ENCODE assay signal across 31 mouse cellular contexts in the genomic region with DNA sequence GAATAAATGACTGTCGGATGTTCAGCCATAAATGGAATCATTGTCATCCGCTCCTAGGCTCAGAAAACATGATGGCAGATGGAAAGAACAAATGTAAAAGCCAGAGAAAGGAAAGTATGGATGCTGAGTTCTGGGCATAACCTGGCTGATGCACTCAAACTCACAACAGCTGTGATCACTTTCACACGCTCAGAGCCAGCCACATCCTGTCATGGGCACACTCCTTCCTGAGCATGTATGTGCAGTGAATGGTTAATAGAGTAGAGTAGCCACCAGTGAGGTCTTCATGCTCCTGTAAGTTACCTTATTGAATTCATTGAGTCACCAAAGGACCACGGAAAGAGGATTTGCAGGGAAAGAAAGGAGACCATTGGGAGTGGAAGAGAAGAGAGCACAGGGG. TPM values are rescaled to one million over a fixed set of nuclear protein-coding genes. Genes with fewer than 3 reads are reported as not detected.
A peak's percentile ranks its signal among the peaks of the same experiment; 100 is the strongest.
DNase-seq lines count a peak whose midpoint lies in the region; ATAC-seq lines count a peak whose summit lies in the region.
"Had no signal": no experiment of that assay in that cellular context is flagged by ENCODE, and none has a peak within 500 bp of the region (broad histone marks: within the 10 kb centered on the region; RNA-seq: fewer than 3 reads in every experiment).

No protein-coding gene starts in this region.

- DNase-seq in naive thymus-derived CD4-positive, alpha-beta T cell, adult 2 months (ENCODE audit: low read depth): peak; percentile 58
- DNase-seq in thymus, postnatal 10 days (ENCODE audit: low spot score in 2 of 2): peak; percentile 69 to 71
- no peak for DNase-seq in adrenal gland, adult 2 months
- DNase-seq in left cerebral cortex, postnatal 36 days (ENCODE audit: low spot score in 2 of 2): no peak
- DNase-seq: adrenal gland, postnatal 10 days; cerebellum, adult 11 months; cerebellum, adult 9-11 months; embryo, embryonic 11 days; heart, postnatal 10 days; kidney, adult 9 months; kidney, postnatal 10 days; layer of hippocampus, adult 9-11 months; lung, embryonic 14.5 days; lung, postnatal 14 days; retina, postnatal 1 day; right cerebral cortex, postnatal 14 days had no signal

- H3K9me3 ChIP-seq in megakaryocyte, embryonic 14.5 days: no peaks in the 10 kb centered on the region
- H3K9me3 ChIP-seq in forebrain, embryonic 15.5 days: no peaks in the 10 kb centered on the region
- H3K9me3 ChIP-seq: embryonic facial prominence, embryonic 12.5 days; forebrain, embryonic 10.5 days; heart, embryonic 13.5 days; hindbrain, embryonic 15.5 days; limb, embryonic 12.5 days; liver, embryonic 15.5 days had no signal

- intact Hi-C loops in left cerebral cortex, postnatal 36 days (cut with DNase I): no loop called here

- H3K27me3 ChIP-seq in megakaryocyte, embryonic 14.5 days (replicated peaks): peaks cover 5% of the 10 kb centered on the region
- H3K27me3 ChIP-seq in forebrain, embryonic 15.5 days: no peaks in the 10 kb centered on the region
- H3K27me3 ChIP-seq: embryonic facial prominence, embryonic 12.5 days; heart, embryonic 13.5 days; hindbrain, embryonic 15.5 days; liver, embryonic 15.5 days had no signal

- H3K27ac ChIP-seq in forebrain, embryonic 15.5 days (replicated peaks): no peak overlapping the region
- H3K27ac ChIP-seq: embryonic facial prominence, embryonic 12.5 days; forebrain, embryonic 10.5 days; heart, embryonic 13.5 days; hindbrain, embryonic 15.5 days; limb, embryonic 12.5 days; liver, embryonic 15.5 days had no signal

- H3K4me1 ChIP-seq in megakaryocyte, embryonic 14.5 days: peaks cover 9% of the 10 kb centered on the region; the same call in 1 of the 2 replicates
- H3K4me1 ChIP-seq in forebrain, embryonic 15.5 days: no peaks in the 10 kb centered on the region
- H3K4me1 ChIP-seq: embryonic facial prominence, embryonic 12.5 days; forebrain, embryonic 10.5 days; heart, embryonic 13.5 days; limb, embryonic 12.5 days; liver, embryonic 15.5 days had no signal

- peak overlapping the region; percentile 40 for H3K4me3 ChIP-seq in megakaryocyte, embryonic 14.5 days (replicated peaks)
- no peak overlapping the region for H3K4me3 ChIP-seq in forebrain, embryonic 15.5 days
- H3K4me3 ChIP-seq: embryonic facial prominence, embryonic 12.5 days; forebrain, embryonic 10.5 days; heart, embryonic 13.5 days; hindbrain, embryonic 15.5 days; limb, embryonic 12.5 days; liver, embryonic 15.5 days; myocyte had no signal

- H3K4me2 ChIP-seq in forebrain, embryonic 15.5 days (replicated peaks): no peak overlapping the region
- H3K4me2 ChIP-seq: embryonic facial prominence, embryonic 12.5 days; heart, embryonic 13.5 days; hindbrain, embryonic 15.5 days; limb, embryonic 12.5 days; liver, embryonic 15.5 days; lung, embryonic 14.5 days; midbrain, embryonic 11.5 days had no signal

- WGBS in forebrain, embryonic 15.5 days: 69% methylated on average over 4 of the region's 4 CpGs

- no peak for ATAC-seq in megakaryocyte, adult 5-6 weeks (ENCODE audit: poor library complexity, severe bottlenecking)
- no peak for ATAC-seq in forebrain, embryonic 15.5 days (replicated peaks)
- no peak for ATAC-seq in erythroblast, adult 5-6 weeks (replicated peaks; ENCODE audit: low FRiP score, poor library complexity, severe bottlenecking)
- ATAC-seq: forebrain, embryonic 16.5 days; intestine, embryonic 16.5 days had no signal

- H3K36me3 ChIP-seq in megakaryocyte, embryonic 14.5 days (replicated peaks; ENCODE audit: low read length): no peaks in the 10 kb centered on the region
- no peaks in the 10 kb centered on the region for H3K36me3 ChIP-seq in forebrain, embryonic 15.5 days
- H3K36me3 ChIP-seq: embryonic facial prominence, embryonic 12.5 days; forebrain, embryonic 10.5 days; heart, embryonic 13.5 days; hindbrain, embryonic 15.5 days; limb, embryonic 12.5 days; liver, embryonic 15.5 days had no signal

- no peak overlapping the region for H3K9ac ChIP-seq in forebrain, embryonic 15.5 days (replicated peaks)
- H3K9ac ChIP-seq: embryonic facial prominence, embryonic 12.5 days; heart, embryonic 13.5 days; hindbrain, embryonic 15.5 days; limb, embryonic 12.5 days; liver, embryonic 15.5 days; lung, embryonic 14.5 days had no signal

RNA-seq across cellular contexts. Expression of gene Ntrk3, which starts 13.2 kb away (rescaled TPM):
- polyA plus RNA-seq in megakaryocyte, embryonic 14.5 days (2012; ENCODE audit: insufficient read depth, low replicate concordance): not detected in 2 replicates
- total RNA-seq in megakaryocyte, adult 5-6 weeks (2015): not detected in 2 replicates
- total RNA-seq in megakaryocyte, adult 5-6 weeks (2017): not detected in 2 replicates
- 31.3 and 33.9 TPM in 2 replicates for polyA plus RNA-seq in forebrain, embryonic 15.5 days (2015; fragmentation: Nextera tagmentation; extraction: Ambion mirVana)
- not detected in 2 replicates for total RNA-seq in erythroblast, adult 5-6 weeks (2015; ENCODE audit: low replicate concordance)
- total RNA-seq in erythroblast, adult 5-6 weeks (2017; ENCODE audit: low replicate concordance): 0.56 TPM in 1 of 2 replicates, not detected in the other
- 10 to 100 TPM; 23.5 to 25.6 TPM for total RNA-seq in adrenal gland, adult 2 months (2021)
- 22.5 and 36.7 TPM in 2 replicates for polyA plus RNA-seq in adrenal gland, adult 2 months (2012; rRNA removed)
- total RNA-seq in left cerebral cortex, postnatal 36 days (2021): 100 to 1,000 TPM; 138 to 174 TPM
- total RNA-seq: hematopoietic stem cell, adult 5-6 weeks had no signal

RNA-seq across cellular contexts. Expression of gene Mrps11, which starts 58.3 kb away (rescaled TPM):
- polyA plus RNA-seq in megakaryocyte, embryonic 14.5 days (2012; ENCODE audit: insufficient read depth, low replicate concordance): 142 and 156 TPM in 2 replicates
- total RNA-seq in megakaryocyte, adult 5-6 weeks (2015): 21.8 and 24.9 TPM in 2 replicates
- 33.7 and 45.6 TPM in 2 replicates for total RNA-seq in megakaryocyte, adult 5-6 weeks (2017)
- 68.8 and 72.9 TPM in 2 replicates for polyA plus RNA-seq in forebrain, embryonic 15.5 days (2015; fragmentation: Nextera tagmentation; extraction: Ambion mirVana)
- 3.3 and 5.2 TPM in 2 replicates for total RNA-seq in erythroblast, adult 5-6 weeks (2015; ENCODE audit: low replicate concordance)
- total RNA-seq in erythroblast, adult 5-6 weeks (2017; ENCODE audit: low replicate concordance): 10.3 and 11.4 TPM in 2 replicates
- 100 to 1,000 TPM in 1 of 2 experiments, 10 to 100 TPM in 1; 84.2 to 116 TPM for total RNA-seq in adrenal gland, adult 2 months (2021)
- polyA plus RNA-seq in adrenal gland, adult 2 months (2012; rRNA removed): 69.0 and 77.7 TPM in 2 replicates
- total RNA-seq in left cerebral cortex, postnatal 36 days (2021): 10 to 100 TPM; 38.6 to 38.8 TPM

RNA-seq across cellular contexts. Expression of gene Mrpl46, which starts 58.7 kb away (rescaled TPM):
- polyA plus RNA-seq in megakaryocyte, embryonic 14.5 days (2012; ENCODE audit: insufficient read depth, low replicate concordance): 14.3 TPM in 1 of 2 replicates, not detected in the other
- 20.6 and 32.0 TPM in 2 replicates for total RNA-seq in megakaryocyte, adult 5-6 weeks (2015)
- total RNA-seq in megakaryocyte, adult 5-6 weeks (2017): 29.3 TPM in 2 replicates
- polyA plus RNA-seq in forebrain, embryonic 15.5 days (2015; fragmentation: Nextera tagmentation; extraction: Ambion mirVana): 53.5 and 55.0 TPM in 2 replicates
- total RNA-seq in erythroblast, adult 5-6 weeks (2015; ENCODE audit: low replicate concordance): 12.1 and 14.8 TPM in 2 replicates
- total RNA-seq in erythroblast, adult 5-6 weeks (2017; ENCODE audit: low replicate concordance): 4.4 and 9.3 TPM in 2 replicates
- 10 to 100 TPM; 39.3 to 52.6 TPM for total RNA-seq in adrenal gland, adult 2 months (2021)
- 11.6 and 13.5 TPM in 2 replicates for polyA plus RNA-seq in adrenal gland, adult 2 months (2012; rRNA removed)
- 10 to 100 TPM; 32.0 to 38.1 TPM for total RNA-seq in left cerebral cortex, postnatal 36 days (2021)

Comparison
In these comparisons a context has a peak if more than half of its experiments do, and no peak if none do; other contexts are left out.
1. DNase-seq: peak in naive thymus-derived CD4-positive, alpha-beta T cell, adult 2 months (single experiment) and thymus, postnatal 10 days (2 of 2); none in adrenal gland, adult 2 months (single experiment) and left cerebral cortex, postnatal 36 days (0 of 2).
2. RNA of gene Ntrk3, which starts 13.2 kb away (total RNA-seq): 138 to 174 TPM in left cerebral cortex, postnatal 36 days and 23.5 to 25.6 TPM in adrenal gland, adult 2 months; not detected in megakaryocyte, adult 5-6 weeks and 0.56 TPM in erythroblast, adult 5-6 weeks; every median in the first group is over 10 times any median in the second.